Mouse (Mus musculus) thymus, adult 2 months (tissue): ENCODE data around the gene A930009A15Rik.

Experiments
- CTCF ChIP-seq: fragments of 200-500 bp; IDR thresholded peaks from 2 replicates; pipeline ENCODE4 v1.5.1; 2012; ENCODE audit warnings: mild to moderate bottlenecking, control low read depth, low read length, moderate library complexity, borderline replicate concordance; ENCODE audit not compliant: control insufficient read depth, poor library complexity, insufficient read depth; ENCODE audit errors: extremely low read depth
- POLR2A ChIP-seq: fragments of 200-500 bp; IDR thresholded peaks from 2 replicates; pipeline ENCODE4 v1.6.1; 2012; ENCODE audit warnings: mild to moderate bottlenecking, low read length, control low read depth, moderate library complexity; ENCODE audit not compliant: control insufficient read depth, poor library complexity, insufficient read depth; ENCODE audit errors: extremely low read depth

- no peak for TF ChIP-seq POLR2A
- TF ChIP-seq CTCF: no peak
These were observed 18.2 kb downstream of the A930009A15Rik start for GRCm38 (mm10) chr10:115587979-115588378.
